Mouse (Mus musculus) heart, postnatal 10 days (tissue): ENCODE measurements around the gene Thbs3. TPM values are rescaled to one million over a fixed set of nuclear protein-coding genes. Genes with fewer than 3 reads are reported as not detected.
"Not testable (repeated sequence)": the region's sequence is repeated elsewhere in the genome, so short reads cannot be mapped to it uniquely, and the experiment has no call there.

Source experiments
- DNase-seq, 2 experiments: peaks; one replicate each; pipeline ENCODE4 v3.0.0; 2021
- intact Hi-C: fragments of 180-260 bp; cut with DNase I; formaldehyde crosslinking; loops from one replicate; pipeline ENCODE4 v1.15.1; 2025
- total RNA-seq, 2 experiments: library from RNA; stranded (reverse); gene quantifications; 2 replicates each; pipeline ENCODE4 v1.2.3; 2021

Thbs3 gene
- total RNA-seq, 2 experiments from 2014 or later, result 20.4 to 21.8 TPM

DNA sequence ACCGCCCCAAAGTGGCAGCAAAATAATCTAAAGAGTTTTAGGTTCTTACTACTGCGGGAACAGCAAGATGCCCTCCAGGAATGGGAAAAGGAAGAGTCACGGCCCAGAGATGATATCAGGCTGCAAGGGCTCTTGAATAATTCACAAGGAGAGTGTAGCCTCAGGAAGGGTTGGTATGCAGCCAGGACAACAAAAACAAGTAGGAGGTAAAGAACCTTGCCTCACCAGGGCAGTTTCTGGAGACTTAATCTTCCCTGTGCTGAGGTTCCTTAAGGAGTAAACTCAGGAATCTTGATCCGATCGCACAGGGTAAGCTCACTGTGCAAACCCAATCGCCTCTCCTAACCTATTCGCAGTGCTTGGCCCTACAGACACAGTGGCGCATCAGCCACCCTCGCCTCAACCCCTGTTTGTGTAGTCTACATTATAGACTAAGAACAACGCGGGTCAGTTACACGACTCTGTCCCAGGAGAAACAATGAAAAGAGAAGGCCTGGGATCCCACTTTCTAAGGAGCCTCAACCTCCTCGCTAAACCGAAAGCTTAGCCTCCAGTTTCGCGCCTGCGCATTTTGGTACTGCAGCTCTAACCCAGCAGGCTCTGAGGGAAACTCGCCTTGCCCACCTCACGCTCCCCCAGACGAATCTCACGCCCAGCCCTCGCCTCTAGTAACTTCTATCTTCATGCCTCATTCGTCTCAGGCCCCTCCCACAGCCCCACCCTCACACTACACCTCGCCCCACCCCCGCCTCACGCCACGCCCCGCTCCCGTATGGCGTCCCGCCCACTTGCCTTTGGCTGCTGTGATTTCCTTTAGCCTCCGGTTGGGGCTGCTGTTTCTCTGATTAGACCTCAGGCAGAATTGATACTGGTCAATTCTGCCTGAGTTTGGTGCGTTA is 18.8 kb upstream of the Thbs3 start:
- peak; percentile 89 to 90 for DNase-seq
- intact Hi-C loops, result loop anchor here (1.0 kb wide), 1 partner anchor 20 kb away; no protein-coding TSS in a partner anchor

DNA sequence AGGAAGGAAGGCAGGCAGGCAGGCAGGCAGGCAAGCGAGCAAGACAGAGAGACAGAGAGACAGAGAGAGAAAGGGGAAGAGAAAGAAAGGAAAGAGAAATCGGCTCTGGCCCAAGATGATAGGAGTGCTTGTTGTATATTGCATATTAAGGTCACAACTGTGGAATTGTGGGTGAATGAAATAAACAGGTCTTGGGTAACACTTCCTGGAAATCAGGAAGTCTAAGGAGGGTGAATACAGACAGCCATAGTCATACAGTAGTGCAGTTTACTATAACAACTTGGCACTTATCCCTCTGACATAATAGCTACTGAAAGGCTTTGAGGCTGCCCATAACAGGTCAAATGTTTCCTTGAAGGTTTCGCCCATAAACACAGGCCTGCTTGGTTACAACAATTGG is 15.1 kb upstream of the Thbs3 start:
- intact Hi-C loops, result no loop called here
- no peak for DNase-seq

DNA sequence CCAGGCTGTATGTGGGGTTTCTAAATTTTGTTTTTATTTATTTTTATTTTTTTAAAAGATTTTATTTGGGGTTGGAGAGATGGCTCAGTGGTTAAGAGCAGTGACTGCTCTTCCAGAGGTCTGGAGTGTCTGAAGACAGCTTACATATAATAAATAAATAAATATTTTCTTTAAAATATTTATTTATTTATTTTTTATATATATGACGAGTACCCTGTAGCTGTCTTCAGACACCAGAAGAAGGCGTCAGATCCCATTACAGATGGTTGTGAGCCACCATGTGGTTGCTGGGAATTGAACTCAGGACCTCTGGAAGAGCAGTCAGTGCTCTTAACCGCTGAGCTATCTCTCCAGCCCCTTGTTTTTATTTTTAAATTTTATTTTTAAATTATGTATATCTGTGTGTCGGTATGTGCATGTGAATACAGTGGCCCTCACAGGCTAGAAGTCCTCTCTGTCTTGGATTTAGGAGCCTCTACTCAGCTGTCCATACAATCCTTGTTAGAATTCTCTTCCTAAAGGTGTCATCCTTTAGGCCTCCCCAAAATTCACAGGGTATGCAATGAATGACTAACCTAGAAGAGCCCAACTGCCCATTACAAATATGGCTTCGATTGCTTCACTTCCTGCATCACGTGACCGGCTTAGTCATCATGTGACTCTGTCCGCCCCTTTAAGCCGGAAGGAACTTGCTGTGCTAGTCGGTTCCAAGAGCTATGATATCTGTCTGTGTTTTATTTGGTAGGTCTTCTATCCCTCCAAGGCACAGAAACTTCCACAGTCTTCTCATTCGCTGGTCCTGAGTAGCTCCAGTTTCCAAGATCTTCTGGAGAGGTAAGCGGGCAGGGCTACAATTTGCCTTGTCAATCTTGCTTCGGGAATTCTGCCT is 12.5 kb upstream of the Thbs3 start, which contains the start of gene Gba:
TSS of gene Gba (plus strand) at position 676 of the 889 bp plus-strand sequence.
- intact Hi-C loops, result no loop called here
- peak; percentile 88 to 92 for DNase-seq

DNA sequence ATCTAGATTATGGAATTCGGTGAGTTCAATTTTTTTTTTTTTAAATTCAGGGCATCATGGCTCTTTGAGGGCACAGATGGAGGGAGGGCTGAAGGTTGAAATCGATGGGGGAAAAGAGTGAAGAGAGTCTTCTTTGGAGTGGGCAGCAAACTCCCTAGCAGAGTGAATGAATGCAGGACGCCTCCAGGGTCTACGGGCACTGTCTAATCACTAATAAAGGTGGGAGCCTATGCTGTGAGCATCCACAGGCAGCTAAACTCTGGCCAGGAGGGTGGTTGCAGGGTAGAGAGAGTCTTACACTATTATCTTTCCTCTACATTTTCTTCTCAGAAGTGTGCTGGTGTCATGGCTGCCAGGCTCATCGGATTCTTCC is 11.9 kb upstream of the Thbs3 start:
- DNase-seq, result no peak

DNA sequence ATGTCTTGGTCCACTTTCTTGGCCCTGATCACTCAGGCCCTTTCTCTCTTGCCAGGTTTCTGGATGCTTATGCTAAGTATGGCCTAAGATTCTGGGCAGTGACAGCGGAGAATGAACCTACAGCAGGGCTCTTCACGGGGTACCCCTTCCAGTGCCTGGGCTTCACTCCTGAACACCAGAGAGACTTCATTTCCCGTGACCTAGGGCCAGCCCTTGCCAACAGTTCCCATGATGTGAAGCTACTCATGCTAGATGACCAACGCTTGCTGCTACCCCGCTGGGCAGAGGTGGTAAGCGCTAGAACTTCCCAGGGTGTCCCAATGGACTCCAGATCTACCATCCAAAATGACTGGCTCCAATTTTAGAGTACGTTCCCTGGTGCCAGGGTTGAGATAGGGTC is 8.9 kb upstream of the Thbs3 start:
- no peak for DNase-seq
- intact Hi-C loops, result no loop called here

More for the DNA sequence above, 11.9 kb upstream of the Thbs3 start:
- intact Hi-C loops, result no loop called here

DNA sequence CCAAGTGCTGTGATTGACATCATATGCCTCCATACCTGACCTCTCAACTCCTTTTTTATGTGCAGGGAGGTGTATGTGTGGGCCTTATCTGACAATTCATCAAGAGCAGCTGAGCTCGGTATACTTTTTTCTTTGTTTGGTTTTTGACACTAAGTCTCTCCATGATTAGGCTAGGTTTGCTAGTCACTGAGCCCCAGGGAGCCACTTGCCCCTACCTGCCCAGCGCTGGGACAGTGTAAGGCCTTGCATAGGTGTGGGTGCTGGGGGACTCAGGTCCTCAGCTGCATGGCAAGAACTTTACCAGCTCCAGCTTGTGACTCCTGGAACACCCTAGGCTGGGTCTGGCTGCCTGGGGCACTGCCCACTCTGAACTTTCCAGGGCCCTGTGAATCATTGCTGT is 8.3 kb upstream of the Thbs3 start:
- no peak for DNase-seq
- intact Hi-C loops, result no loop called here

DNA sequence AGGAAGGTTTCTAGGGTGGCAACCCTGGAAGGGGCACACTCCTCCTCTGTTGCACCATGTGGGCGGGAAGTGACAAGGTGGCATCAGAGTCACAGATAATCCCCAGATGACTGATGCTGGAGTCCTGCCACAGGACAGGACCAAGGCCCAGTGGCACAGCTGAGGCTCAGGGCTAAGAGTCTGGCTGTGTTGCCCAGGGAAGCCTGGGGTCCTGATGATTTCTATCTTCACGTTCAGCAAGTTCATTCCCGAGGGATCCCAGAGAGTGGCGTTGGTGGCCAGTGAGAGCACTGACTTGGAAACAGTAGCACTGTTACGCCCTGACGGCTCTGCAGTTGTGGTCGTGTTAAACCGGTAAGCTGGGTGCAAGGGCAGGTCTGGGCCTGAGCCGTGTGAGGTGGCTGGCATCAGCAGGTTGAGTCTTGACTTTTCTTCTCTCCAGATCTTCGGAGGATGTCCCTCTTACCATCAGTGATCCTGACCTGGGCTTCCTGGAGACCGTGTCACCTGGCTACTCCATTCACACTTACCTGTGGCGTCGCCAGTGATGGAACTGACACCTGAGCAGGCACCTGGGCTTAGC is 6.8 kb upstream of the Thbs3 start:
- intact Hi-C loops, result no loop called here
- DNase-seq, result no peak

DNA sequence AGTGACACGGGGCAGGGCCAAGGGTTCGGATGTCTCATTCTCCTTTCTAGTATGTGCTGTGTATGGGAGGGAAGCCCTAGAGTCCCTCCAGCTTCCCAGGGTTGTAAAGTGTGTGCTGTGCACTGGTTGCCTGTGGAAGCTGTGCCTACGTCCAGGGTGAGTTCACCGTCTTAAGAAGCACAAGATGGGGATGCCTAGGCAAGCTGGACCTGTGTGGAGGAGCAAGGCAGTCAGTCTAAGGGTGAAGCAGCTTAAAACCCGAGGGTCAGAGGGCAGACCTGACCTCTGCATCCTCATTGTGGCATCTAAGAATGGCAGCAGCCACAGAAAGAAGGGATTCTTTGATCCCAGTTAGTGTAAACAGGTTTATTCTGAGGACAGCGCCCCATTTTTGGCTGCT is 6.2 kb upstream of the Thbs3 start:
- no peak for DNase-seq
- intact Hi-C loops, result no loop called here

DNA sequence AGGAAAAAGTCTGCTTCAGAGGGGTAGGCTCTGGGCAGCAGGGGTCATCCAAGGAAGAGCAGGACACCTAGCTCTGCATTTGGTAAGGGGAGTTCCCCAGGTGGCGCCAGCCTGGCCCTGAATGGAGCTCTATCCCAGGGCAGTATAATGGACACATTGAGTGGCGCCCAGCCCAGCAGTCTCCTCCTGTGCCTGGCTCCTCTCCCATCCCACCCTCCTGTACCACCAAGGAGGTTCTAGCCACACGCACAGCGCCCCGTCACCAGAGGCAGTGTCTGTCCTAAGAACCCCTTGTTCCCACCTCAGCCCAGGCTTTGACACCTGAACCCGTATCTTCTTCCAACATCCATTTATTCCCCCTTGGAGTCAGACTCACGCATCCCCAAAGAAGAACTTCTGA is 5.2 kb upstream of the Thbs3 start:
- intact Hi-C loops, result no loop called here
- no peak for DNase-seq

DNA sequence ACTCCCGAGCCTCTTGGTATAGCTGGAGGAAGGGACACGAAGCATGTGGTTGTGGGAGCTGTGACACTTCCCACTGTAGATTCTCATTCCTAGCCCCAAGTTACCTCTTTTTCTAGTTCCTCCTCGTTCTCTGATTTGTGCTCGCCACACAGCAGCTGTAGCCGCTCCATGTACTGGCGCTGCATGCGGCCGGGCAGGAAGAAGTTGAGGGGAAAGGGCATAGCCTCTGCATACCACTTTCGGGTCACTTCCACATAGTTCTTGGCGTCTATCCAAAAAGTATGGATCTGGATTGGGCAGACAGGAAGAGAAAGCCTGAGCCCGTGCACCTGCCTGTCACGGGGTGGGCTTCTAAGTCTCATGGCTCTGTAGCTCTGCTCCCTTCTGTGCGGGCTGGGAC is 4.8 kb upstream of the Thbs3 start:
- no peak for DNase-seq
- intact Hi-C loops, result no loop called here

DNA sequence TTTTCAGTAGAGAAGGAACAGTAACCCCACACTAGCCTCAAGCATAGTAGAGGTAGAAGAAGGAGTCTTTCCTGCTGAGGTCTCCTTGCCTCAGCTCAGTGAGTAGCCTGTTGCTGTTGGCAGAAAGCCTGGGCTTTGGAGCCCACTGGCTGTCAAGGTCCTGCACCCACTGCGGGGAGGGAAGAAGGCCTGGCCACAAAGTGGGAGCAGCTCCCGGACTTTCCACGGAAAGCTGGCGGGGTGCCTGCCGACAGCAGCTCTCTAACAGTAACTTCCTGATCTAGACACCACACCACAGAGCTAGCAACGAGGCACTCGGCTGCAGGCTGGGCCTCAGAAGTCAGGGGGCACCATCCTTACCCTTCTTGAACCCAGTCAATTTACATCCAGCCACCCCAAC is 4.2 kb upstream of the Thbs3 start:
- intact Hi-C loops, result no loop called here
- DNase-seq, result no peak

DNA sequence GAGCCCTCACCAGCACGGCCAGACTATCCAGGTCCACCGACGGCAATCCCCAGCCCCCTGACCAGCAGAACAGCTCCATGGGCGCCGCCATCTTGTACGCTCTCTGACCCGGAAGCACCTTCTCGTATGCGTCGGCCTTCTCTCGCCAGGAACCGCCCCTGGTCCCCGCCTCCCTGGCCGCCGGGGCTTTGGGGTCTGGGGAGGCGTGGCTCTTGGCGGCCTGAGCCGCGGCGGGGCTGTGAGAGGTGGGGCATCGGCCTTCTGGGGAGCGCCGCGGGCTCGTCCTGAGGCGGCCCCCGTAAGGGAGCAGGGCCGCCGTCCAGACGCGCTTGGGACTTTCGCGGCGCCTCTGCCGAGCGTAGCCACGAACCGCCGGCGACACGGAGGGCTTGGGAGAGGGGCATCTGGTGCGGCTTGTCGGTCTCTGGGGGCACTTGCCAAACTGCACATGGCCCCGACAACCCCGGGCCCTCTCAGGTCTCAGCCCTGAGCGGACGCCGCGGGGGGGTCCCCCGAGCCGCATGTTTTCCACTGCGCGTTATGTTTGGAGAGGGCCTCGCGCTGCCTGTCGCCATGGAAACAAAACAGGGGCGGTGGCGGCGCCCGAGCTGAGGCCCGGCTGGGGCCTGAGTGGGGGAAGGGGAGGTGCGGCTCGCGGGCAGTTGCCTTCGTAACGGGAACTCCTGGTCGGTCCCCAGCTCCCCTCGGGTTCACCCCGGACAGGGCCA is 1.0 kb upstream of the Thbs3 start:
- intact Hi-C loops, result no loop called here
- DNase-seq, result peak; percentile 95 to 97

DNA sequence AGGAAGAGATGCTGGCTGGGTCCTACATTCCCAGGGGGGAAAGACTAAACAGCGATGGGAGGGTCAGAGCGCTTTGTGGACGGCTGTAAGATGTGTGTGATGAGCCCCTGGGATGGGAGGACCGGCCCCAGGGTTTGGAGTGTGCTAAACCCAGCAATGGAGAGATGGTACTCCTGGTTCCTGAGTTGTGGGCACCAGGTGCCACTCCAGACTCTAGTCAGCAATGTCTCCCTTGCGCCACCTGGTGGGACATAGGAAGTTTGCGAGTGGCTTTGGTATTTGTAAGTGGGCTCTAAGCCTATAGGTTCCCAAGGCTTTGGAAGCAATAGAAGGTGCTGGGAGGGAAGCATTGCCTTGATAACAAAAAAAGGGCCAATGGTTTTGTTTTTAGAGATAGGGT is 873 bp downstream of the Thbs3 start:
- intact Hi-C loops, result loop anchor here (1.0 kb wide), 3 partner anchors 20 to 126 kb away; no protein-coding TSS in a partner anchor
- DNase-seq, result peak; percentile 86 to 91

DNA sequence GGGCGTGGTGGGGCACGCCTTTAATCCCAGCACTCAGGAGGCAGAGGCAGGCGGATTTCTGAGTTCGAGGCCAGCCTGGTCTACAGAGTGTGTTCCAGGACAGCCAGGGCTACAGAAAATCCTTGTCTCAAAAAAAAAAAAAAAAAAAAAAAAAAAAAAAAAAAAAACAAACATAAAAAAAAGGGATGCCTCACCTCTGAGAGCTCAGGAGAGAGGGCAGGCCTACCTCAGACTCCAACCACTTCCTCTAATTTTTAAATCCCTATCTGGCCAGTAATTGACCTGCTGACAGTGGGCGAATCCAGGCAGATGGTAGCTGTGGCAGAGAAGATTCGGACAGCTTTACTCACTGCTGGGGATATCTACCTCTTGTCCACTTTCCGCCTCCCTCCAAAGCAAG is 1.4 kb downstream of the Thbs3 start:
- DNase-seq, result not testable (repeated sequence)
- intact Hi-C loops, result loop anchor here (1.0 kb wide), 3 partner anchors 20 to 126 kb away; no protein-coding TSS in a partner anchor

DNA sequence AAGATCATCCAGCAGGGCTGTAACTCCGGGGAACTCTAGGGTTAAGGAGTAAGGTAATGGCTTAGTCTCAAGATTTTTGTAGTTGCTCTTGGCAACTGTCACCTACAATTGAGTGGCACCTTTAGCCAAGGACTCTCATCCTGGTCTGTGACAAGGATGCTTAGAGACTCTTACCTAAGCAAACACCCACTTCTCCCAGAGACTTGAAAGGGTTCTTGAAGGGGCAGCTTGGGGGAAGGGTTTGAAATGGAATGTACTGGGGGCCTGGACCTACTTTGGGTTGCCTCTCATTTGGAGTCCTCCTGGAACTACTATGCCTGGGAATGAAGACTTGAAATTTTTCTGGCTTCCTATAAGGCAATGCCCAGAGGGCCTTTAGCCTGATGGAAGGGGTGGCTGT is 3.3 kb downstream of the Thbs3 start:
- no peak for DNase-seq
- intact Hi-C loops, result no loop called here

DNA sequence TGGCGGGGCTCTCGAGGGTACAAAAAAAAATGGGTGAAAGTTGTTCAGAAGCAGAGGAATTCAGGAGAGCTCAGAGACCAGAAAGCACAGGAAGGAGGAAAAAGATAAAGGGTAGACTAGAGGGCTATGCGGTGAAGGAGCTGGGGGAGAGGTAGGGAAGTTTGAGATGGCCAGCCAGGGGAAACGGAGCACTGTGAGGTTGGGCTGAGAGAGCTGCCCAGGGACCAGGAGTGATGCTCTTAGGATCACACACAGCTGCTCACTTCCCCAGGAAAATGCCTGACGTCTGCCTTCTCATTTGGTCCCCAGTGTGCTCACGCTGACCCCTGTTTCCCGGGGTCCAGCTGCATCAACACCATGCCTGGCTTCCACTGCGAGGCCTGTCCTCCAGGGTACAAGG is 4.6 kb downstream of the Thbs3 start:
- intact Hi-C loops, result no loop called here
- no peak for DNase-seq

DNA sequence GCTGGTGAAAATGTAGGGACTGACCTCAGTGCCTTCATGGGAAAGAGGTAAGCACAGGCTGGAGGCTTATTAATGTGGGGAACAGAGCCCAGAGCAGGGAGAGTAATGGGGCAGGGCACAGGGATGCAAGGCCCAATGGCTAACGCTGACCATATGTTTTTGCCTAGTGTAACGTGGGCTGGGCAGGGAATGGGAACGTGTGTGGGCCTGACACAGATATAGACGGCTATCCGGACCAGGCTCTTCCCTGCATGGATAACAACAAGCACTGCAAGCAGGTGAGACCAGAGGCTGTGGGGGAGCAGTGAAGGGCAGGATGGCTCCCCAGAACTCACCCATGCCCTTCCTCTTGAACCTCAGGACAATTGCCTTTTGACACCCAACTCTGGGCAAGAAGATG is 6.2 kb downstream of the Thbs3 start:
- no peak for DNase-seq
- intact Hi-C loops, result no loop called here

DNA sequence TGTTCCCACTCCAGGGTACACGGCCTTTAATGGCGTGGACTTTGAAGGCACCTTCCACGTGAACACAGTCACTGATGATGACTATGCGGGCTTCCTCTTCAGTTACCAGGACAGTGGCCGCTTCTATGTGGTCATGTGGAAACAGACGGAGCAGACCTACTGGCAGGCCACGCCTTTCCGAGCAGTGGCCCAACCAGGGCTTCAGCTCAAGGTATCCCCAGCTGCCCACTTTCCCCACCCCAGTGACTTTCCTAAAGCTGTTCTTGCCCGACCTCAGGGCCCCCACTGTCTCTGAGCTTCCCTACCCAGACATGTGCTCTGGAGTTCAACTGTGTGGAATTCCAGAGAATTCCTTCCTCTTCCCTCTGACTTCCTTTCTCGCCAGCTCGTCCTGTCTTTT is 9.8 kb downstream of the Thbs3 start:
- intact Hi-C loops, result no loop called here
- DNase-seq, result no peak

DNA sequence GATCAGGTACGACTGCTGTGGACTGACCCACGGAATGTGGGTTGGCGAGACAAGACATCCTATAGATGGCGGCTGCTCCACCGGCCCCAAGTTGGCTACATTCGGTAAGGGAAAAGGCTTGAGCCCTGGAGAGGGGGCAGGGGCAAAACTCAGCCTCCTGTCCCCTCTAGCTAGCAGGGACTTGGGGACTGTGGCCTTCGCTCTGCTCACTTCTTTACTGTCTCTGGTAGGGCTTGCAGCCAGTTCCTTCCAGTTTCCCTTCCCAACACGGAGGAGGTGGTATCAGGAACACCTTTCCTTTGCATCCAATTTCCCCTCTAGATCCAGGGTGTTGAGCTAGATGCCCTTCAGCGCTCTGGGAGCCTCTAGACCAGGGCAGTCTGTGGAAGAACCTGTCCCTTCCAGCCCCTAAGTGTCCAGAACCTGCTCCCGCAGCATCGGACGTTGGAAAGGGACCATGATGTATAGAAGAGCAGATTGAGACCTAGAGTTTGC is 10.4 kb downstream of the Thbs3 start:
- no peak for DNase-seq
- intact Hi-C loops, result no loop called here

DNA sequence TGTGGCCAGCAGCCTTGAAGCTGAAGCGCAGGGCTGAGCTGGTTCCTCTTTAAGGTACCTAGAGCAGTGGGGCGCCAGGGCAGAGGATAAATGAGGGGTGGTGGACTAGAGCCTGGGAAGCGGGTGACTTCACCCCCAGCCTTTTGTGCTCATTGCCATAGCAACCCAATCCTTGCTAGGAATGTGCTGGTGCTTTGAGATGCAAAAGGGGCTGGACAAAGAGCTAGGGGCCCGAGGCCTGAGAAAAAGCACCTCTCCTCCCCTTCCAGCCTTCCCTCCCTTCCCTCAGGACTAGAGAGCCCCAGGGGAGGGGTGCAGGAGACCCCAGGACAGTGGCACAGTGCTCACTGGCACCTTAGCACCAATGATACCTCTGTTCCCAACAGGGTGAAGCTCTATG is 10.9 kb downstream of the Thbs3 start:
- intact Hi-C loops, result no loop called here
- no peak for DNase-seq
